Mouse (Mus musculus) ES-Bruce4 (cell line): ENCODE measurements around the gene Fam102a.

Source experiments
- CTCF ChIP-seq: IDR thresholded peaks from one replicate; pipeline ENCODE4 v1.8.1; 2011; ENCODE audit warnings: low read depth, low read length
- EP300 ChIP-seq: IDR thresholded peaks from 2 replicates; pipeline ENCODE4 v1.6.1; 2011; ENCODE audit warnings: low read depth, low read length; ENCODE audit not compliant: insufficient read depth

GRCm38 (mm10) chr2:32582830-32583799 lies 48.0 kb downstream of the Fam102a start:
- TF ChIP-seq EP300 (0 out of 2 replicates have a peak, but pooled peaks have one; percentile 27), CTCF (peak; percentile 99)
